Mouse (Mus musculus) central nervous system, embryonic 14 days (tissue): ENCODE data around the gene Scgn. TPM values are rescaled to one million over a fixed set of nuclear protein-coding genes. Genes with fewer than 3 reads are reported as not detected.

Experiments
- polyA plus RNA-seq: library from polyadenylated mRNA; depleted of rRNA; stranded (reverse); fragments of >200 nt; gene quantifications from 2 replicates; pipeline ENCODE4 v1.2.3, GENCODE M21; 2012; rRNA removed

Scgn gene
- 1.2 and 1.5 TPM in 2 replicates for polyA plus RNA-seq

GRCm38 (mm10) chr13:23990928-23991327 lies at the start of gene Scgn:
Scgn (minus strand) TSS chr13:23991214.

DNA sequence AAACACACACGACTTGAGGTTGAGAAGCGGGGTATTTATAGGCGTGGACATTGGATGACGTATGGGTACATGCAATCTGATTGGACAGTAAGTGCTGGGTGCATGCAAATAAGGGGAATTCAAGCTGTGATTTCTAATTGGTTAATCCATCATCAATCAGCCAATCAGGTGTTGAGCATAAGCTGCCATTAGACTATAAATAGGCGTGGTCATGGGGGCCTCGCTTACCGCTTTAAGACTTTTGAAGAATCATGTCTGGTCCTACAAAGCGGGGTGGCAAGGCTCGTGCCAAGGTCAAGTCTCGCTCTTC lies 56.8 kb downstream of the Scgn start, which contains the start of gene Hist1h2aa:
Hist1h2aa (plus strand) TSS at position 252 of the 310 bp plus-strand sequence.

GRCm38 (mm10) chr13:23933421-23934210 lies 57.4 kb downstream of the Scgn start, which contains the start of gene Hist1h2ba:
Hist1h2ba (minus strand) TSS chr13:23934156.

GRCm38 (mm10) chr13:23914376-23915167 lies 76.4 kb downstream of the Scgn start, which contains the start of gene Slc17a4:
Slc17a4 (minus strand) TSS chr13:23915009.

Other genes with a start within 250 kb of the Scgn start
- gene Hist1h3c, start 245.6 kb downstream of the Scgn start, polyA plus RNA-seq = 19.7 and 29.1 TPM in 2 replicates
- gene Hist1h2bb, start 244.5 kb downstream of the Scgn start, polyA plus RNA-seq = 6.1 and 9.8 TPM in 2 replicates
- gene Hist1h2ab, start 240.1 kb downstream of the Scgn start, polyA plus RNA-seq = 24.0 and 28.7 TPM in 2 replicates
- gene Hist1h3b, start 238.9 kb downstream of the Scgn start, polyA plus RNA-seq = 26.1 and 47.9 TPM in 2 replicates
- 20.0 and 24.9 TPM in 2 replicates for gene Hist1h4b, start 234.2 kb downstream of the Scgn start, polyA plus RNA-seq
- 8.6 and 12.5 TPM in 2 replicates for gene Hist1h4a, start 230.0 kb downstream of the Scgn start, polyA plus RNA-seq
- gene Hist1h3a, start 228.8 kb downstream of the Scgn start, polyA plus RNA-seq = 15.6 and 21.5 TPM in 2 replicates
- 3.5 and 4.3 TPM in 2 replicates for gene Hist1h1a, start 227.5 kb downstream of the Scgn start, polyA plus RNA-seq
- gene Trim38, start 221.3 kb downstream of the Scgn start, polyA plus RNA-seq = 0.02 TPM in 1 of 2 replicates, not detected in the other
- gene Slc17a2, start 184.2 kb downstream of the Scgn start, polyA plus RNA-seq = not detected in 2 replicates
- 0.01 TPM in 1 of 2 replicates, not detected in the other for gene Slc17a3, start 151.8 kb downstream of the Scgn start, polyA plus RNA-seq
- gene Slc17a1, start 123.5 kb downstream of the Scgn start, polyA plus RNA-seq = not detected in 2 replicates
- gene Slc17a4, start 76.2 kb downstream of the Scgn start, polyA plus RNA-seq = not detected in 2 replicates
- not detected in 2 replicates for gene Hist1h2ba, start 57.1 kb downstream of the Scgn start, polyA plus RNA-seq
- gene Hist1h2aa, start 56.8 kb downstream of the Scgn start, polyA plus RNA-seq = not detected in 2 replicates